Mouse (Mus musculus) olfactory bulb, adult 2 months (tissue): ENCODE data around the gene Tssc4.

ENCODE experiments used
- CTCF ChIP-seq: fragments of 200-500 bp; IDR thresholded peaks from 2 replicates; pipeline ENCODE4 v1.5.1; 2012; ENCODE audit warnings: low read depth, mild to moderate bottlenecking, low read length, moderate library complexity; ENCODE audit not compliant: insufficient read depth
- POLR2A ChIP-seq: fragments of 200-500 bp; IDR thresholded peaks from 2 replicates; pipeline ENCODE4 v1.6.1; 2012; ENCODE audit warnings: mild to moderate bottlenecking, low read depth, low read length, moderate library complexity; ENCODE audit not compliant: insufficient read depth

DNA sequence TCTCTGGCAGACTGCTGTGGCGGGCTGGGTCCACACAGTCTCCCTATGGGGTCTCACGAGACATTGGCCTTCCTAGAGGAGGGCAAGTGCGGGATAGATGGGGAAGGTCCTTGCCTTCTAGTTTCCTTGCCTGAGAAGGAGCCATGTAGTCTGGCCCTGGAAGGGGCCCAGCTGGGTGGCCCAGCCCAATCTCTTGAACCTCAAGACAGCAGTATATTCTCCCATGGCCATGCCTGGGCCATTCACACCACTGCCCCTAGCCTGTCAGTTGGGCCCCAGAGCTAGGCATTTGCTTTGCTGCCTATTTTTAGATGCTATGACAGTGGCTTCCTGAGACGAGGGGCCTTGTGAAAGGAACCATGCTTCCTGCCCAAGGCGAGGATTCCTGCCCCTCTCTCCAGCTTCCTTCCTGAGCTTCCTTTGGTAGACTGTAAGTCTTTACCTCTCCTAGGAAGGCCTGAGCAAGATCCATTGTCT, 10.8 kb upstream of the Tssc4 start:
- no peak for TF ChIP-seq CTCF
- no peak for TF ChIP-seq POLR2A
